Mouse (Mus musculus): ENCODE results near the gene Evx2.

Gene Evx2

GRCm38 (mm10) chr2:74667191-74667841 lies 8.0 kb upstream of the Evx2 start:
- DNase-seq (ENCODE audit: low spot score in 2 of 2): no peak

DNA sequence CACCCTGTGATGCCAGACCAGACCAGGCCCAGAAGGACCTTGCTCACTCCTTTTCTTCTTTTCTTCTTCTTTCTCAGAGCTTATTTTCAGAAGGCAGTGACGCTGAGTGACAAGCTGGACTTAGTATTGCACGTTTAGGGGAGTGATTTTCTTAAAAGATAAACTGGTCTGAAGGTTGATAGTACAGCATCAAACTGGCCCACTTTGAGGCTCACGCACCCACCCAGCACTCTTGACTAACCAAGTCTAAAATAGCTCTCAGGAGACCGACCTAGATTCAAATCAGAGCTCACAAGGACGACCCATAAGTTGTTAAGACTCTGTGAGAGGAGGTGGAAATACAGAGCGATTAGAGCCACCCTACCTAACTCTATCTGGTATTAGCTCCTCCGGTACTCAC lies 7.1 kb upstream of the Evx2 start:
- DNase-seq (ENCODE audit: low spot score in 2 of 2): no peak

- DNase-seq (ENCODE audit: low spot score in 2 of 2): peak; percentile 66 to 69
Observed at GRCm38 (mm10) chr2:74663291-74663925, 4.1 kb upstream of the Evx2 start.

GRCm38 (mm10) chr2:74661685-74662084 lies 2.3 kb upstream of the Evx2 start:
- DNase-seq (ENCODE audit: low spot score in 2 of 2): peak in 1 of 2 experiments; percentile 61

DNA sequence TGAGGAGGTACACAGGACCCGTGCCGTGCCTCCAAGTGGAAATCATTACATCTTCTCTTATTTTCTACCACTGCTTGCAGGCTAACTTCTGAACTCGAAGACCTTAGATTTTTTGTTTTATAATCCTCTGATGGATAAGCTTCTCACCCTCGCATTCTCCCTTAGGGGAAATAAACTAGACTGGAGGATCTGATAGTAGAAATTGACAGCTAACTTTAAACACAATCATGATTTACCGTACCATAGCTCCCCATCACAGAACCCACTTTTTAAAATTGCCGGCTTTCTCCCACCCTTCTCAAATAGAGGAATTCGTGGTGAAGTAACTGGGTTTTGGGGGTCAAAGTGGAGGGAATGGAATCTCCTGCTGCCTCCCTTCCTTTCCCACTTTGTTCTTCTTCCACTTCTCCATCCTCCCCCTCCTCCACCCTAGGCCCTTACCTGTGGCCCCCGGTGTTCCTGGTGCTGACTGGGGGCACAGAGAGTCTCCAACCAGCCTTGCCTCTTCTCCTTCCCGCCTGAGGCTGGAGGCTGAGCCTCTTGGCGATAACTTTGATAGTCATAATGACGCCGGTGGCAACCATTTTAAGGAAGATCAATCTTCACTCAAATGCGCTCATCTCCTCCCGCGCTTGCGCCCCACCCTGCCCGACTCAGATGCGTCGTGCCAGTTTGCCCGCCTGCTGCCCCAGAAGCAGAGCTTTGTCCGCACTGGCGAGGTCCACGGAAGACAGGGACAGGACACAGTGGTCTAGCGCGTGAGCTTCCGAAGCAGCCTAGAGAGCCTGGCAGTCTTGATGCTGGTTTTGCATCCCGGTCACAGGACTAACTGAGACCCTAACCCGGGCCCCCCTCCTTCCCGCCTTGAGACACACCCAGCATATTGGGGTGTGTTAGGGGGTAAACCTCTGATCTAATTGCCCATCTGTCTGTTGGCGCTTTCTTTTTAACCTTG lies 1.3 kb upstream of the Evx2 start:
- DNase-seq (ENCODE audit: low spot score in 2 of 2): no peak

DNA sequence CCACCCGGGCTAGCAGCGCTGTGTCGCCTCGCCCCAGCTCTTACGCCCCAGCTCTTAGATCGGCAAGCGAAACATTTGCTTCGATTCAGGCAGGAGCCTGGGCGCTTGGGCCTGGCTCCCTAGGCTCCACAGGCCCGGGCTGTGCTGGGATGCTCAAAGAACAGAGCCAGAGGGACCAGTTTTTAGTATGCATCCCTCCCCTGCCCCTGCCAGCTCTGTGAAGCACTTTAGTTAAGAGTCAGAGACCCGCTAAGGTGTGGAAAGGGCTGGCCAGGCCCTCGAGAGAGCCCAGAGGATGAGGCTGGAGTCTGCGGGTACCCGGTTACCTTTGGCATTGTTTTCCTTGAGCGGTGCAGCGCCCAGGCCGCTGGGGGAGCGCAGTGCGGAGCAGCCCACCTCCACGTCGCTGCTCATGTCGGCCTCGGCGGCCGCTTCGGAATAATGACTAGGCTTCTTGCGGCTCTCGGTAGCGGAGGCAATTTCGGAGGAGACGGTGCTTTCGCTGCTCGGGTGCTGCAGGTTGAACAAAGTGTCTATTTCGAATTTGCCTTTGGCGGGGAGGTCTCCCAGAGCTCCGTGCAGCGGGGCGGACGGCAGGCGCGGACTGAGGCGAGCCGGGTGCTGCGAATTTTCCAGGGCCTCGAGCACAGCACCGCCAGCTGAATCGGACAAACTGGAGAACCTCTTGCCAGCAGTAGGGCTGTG lies 538 bp downstream of the Evx2 start:
- DNase-seq (ENCODE audit: low spot score in 2 of 2): no peak

GRCm38 (mm10) chr2:74658024-74658666 lies 1.2 kb downstream of the Evx2 start:
- no peak for DNase-seq (ENCODE audit: low spot score in 2 of 2)

GRCm38 (mm10) chr2:74657251-74658023 lies 1.9 kb downstream of the Evx2 start:
- no peak for DNase-seq (ENCODE audit: low spot score in 2 of 2)

DNA sequence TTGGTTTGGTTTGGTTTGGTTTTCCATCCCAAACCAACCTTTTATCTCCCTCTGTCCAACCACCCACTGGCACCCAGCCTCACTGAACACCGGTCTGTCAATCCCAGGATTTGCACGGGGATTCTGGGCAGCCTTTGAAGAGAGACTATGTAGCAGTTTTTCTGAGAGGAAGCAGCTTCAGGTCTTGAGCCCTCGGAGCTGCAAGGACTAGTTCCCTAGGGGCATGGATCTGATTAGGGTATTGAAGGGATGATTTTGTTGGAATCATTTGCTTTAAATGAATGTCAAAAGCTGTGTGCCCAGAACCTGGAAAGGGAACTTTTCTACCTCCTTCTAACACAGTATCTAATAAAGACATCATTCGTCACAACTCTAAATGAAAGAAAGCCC lies 2.7 kb downstream of the Evx2 start:
- no peak for DNase-seq (ENCODE audit: low spot score in 2 of 2)

GRCm38 (mm10) chr2:74655821-74656631 lies 3.3 kb downstream of the Evx2 start:
- no peak for DNase-seq (ENCODE audit: low spot score in 2 of 2)

- no peak for DNase-seq (ENCODE audit: low spot score in 2 of 2)
Observed at GRCm38 (mm10) chr2:74655420-74655781, 4.0 kb downstream of the Evx2 start.

GRCm38 (mm10) chr2:74654743-74655419 lies 4.5 kb downstream of the Evx2 start:
- no peak for DNase-seq (ENCODE audit: low spot score in 2 of 2)

DNA sequence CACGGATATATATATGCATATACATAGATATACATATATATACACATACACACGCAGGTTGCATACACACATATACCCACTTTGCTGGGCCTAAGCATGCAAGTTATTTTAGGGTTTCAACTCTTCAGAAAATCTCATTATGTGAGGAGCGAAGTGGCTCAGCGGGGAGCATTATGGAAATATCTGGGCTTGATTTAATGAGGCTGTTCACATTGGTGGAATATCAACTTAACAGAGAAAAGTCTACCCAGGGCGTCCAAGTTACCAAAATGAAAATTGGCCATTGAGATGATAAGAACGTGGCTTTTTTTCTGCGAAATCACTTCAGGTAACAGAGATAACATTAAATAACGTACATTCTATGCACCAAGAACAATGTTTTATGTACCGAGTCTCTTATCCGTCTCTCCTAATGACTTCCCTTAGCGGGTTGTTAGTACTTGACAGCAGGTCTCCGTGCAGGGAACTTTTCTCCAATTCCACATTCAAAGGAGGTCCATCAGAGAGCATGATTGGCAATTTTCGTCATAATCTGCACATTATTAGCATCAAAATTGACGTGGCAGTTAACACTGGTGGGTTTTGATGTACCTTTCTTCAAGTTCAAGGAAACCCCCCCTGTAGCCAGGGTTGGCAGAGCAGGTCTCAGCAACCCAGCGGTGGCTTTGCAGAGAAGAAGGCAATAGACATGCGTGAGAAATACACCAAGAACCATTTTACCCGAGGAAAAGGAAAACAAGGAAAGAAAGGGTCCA lies 5.4 kb downstream of the Evx2 start:
- no peak for DNase-seq (ENCODE audit: low spot score in 2 of 2)

GRCm38 (mm10) chr2:74652996-74653340 lies 6.4 kb downstream of the Evx2 start:
- no peak for DNase-seq (ENCODE audit: low spot score in 2 of 2)

- no peak for DNase-seq (ENCODE audit: low spot score in 2 of 2)
Observed at GRCm38 (mm10) chr2:74647082-74647864, 12.1 kb downstream of the Evx2 start.

DNA sequence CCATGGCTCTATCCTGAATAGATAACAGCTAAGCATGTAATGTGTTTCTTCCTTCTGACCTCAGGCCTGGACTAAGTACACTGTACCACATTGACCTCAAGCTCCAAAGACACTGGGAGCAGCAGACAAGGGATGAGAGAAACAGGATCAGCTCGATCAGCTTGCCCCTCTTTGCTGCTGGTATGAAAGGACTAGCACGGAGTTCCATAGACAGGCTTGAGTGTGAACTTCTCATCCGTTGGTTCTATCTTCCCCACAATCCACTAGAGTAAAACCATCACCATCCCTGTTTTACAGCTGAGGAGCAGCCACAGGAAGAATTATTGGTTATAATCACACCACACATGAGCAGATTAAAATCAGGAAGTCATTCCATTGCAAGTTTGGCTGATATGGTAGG lies 13.7 kb downstream of the Evx2 start:
- DNase-seq (ENCODE audit: low spot score in 2 of 2): no peak

GRCm38 (mm10) chr2:74642431-74642830 lies 16.9 kb downstream of the Evx2 start:
- no peak for DNase-seq (ENCODE audit: low spot score in 2 of 2)

- DNase-seq (ENCODE audit: low spot score in 2 of 2): no peak
Observed at GRCm38 (mm10) chr2:74635412-74635811, 23.9 kb downstream of the Evx2 start.

Measured in right cerebral cortex, adult 2 months (tissue).